Comparison of ENCODE assay signal across 9 mouse cellular contexts in the genomic region with DNA sequence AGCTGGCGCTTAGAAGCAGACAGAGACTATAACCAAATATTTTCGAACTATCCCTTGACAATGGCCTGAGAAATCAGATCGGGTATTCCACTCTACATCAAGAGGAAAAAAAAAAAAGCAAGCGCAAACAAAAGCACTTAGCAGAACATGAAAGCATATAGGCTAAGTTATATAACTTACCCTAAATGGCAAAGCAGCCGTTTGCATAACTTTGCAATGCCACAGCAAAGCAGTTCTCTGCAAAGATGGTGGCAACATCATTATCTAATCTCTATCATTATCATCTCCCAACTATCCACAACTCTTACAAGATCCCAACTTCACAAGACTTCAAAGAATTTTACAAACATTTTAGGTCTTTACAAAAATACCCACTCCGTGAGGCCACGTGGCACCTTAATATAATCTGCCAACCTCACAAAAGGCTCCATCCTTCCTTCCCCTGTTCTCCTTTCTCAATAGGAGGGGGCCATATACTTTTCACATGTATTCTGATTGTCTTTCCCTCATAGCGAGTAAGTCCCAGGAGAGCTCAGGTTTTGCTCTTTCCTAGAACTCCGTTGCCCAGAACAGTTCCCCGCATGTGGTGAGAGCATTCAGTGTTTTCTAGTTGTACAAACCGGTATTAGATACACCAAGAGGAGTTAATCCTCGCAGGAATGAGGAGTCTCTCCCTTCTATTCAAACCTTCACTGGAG. TPM values are rescaled to one million over a fixed set of nuclear protein-coding genes. Genes with fewer than 3 reads are reported as not detected.
A peak's percentile ranks its signal among the peaks of the same experiment; 100 is the strongest.
DNase-seq lines count a peak whose midpoint lies in the region; ATAC-seq lines count a peak whose summit lies in the region.
"Had no signal": no experiment of that assay in that cellular context is flagged by ENCODE, and none has a peak within 500 bp of the region (broad histone marks: within the 10 kb centered on the region; RNA-seq: fewer than 3 reads in every experiment).

No protein-coding gene starts in this region.

- H3K9ac ChIP-seq in embryonic facial prominence, embryonic 12.5 days = no peak overlapping the region
- H3K9ac ChIP-seq in forebrain, embryonic 16.5 days (replicated peaks; ENCODE audit: low read depth, low read length) = no peak overlapping the region
- peak overlapping the region; percentile 21; the same call in 1 of the 2 replicates for H3K9ac ChIP-seq in midbrain, embryonic 16.5 days (ENCODE audit: low read depth, low read length)

- H3K4me3 ChIP-seq in embryonic facial prominence, embryonic 12.5 days = no peak overlapping the region
- H3K4me3 ChIP-seq in embryonic facial prominence, embryonic 10.5 days = no peak overlapping the region
- H3K4me3 ChIP-seq in forebrain, embryonic 16.5 days (replicated peaks; ENCODE audit: low read length) = peak overlapping the region; percentile 13; the same call in 1 of the 2 replicates
- H3K4me3 ChIP-seq in midbrain, embryonic 16.5 days (ENCODE audit: low read depth, low read length) = peak overlapping the region; percentile 82

- peaks cover 29% of the 10 kb centered on the region for H3K27me3 ChIP-seq in embryonic facial prominence, embryonic 12.5 days
- peaks cover 38% of the 10 kb centered on the region for H3K27me3 ChIP-seq in embryonic facial prominence, embryonic 10.5 days (replicated peaks; ENCODE audit: low read depth, poor library complexity, severe bottlenecking)
- no peaks in the 10 kb centered on the region for H3K27me3 ChIP-seq in forebrain, embryonic 16.5 days (replicated peaks; ENCODE audit: control insufficient read depth, insufficient read depth, low read length)
- no peaks in the 10 kb centered on the region for H3K27me3 ChIP-seq in midbrain, embryonic 16.5 days (ENCODE audit: control insufficient read depth, insufficient read depth, low read depth, low read length)

- H3K9me3 ChIP-seq in embryonic facial prominence, embryonic 12.5 days = no peaks in the 10 kb centered on the region
- no peaks in the 10 kb centered on the region for H3K9me3 ChIP-seq in embryonic facial prominence, embryonic 10.5 days
- no peaks in the 10 kb centered on the region for H3K9me3 ChIP-seq in forebrain, embryonic 16.5 days (ENCODE audit: control insufficient read depth, low read length)
- no peaks in the 10 kb centered on the region for H3K9me3 ChIP-seq in midbrain, embryonic 16.5 days (replicated peaks; ENCODE audit: control insufficient read depth, low read length, poor library complexity, severe bottlenecking)

- peaks cover 12% of the 10 kb centered on the region for H3K4me1 ChIP-seq in embryonic facial prominence, embryonic 12.5 days
- H3K4me1 ChIP-seq in embryonic facial prominence, embryonic 10.5 days = peaks cover 21% of the 10 kb centered on the region
- peaks cover 17% of the 10 kb centered on the region for H3K4me1 ChIP-seq in forebrain, embryonic 16.5 days (replicated peaks; ENCODE audit: control insufficient read depth, insufficient read depth, low read length)
- H3K4me1 ChIP-seq in midbrain, embryonic 16.5 days (ENCODE audit: control insufficient read depth, insufficient read depth, low read length) = peaks cover 17% of the 10 kb centered on the region

- ATAC-seq in embryonic facial prominence, embryonic 12.5 days (ENCODE audit: insufficient number of reproducible peaks, insufficient read depth, low FRiP score, low TSS enrichment) = no peak
- no peak for ATAC-seq in forebrain, embryonic 16.5 days
- no peak for ATAC-seq in midbrain, embryonic 16.5 days

- H3K4me2 ChIP-seq in embryonic facial prominence, embryonic 12.5 days (replicated peaks) = peak overlapping the region; percentile 95; the same call in 1 of the 2 replicates
- peak overlapping the region; percentile 95 for H3K4me2 ChIP-seq in forebrain, embryonic 16.5 days (ENCODE audit: low read length)
- H3K4me2 ChIP-seq in midbrain, embryonic 16.5 days (ENCODE audit: low read length) = peak overlapping the region; percentile 60

- WGBS in embryonic facial prominence, embryonic 12.5 days = 58% methylated on average over 12 of the region's 12 CpGs
- WGBS in embryonic facial prominence, embryonic 10.5 days = 61% methylated on average over 12 of the region's 12 CpGs
- 51% methylated on average over 12 of the region's 12 CpGs for WGBS in forebrain, embryonic 16.5 days
- WGBS in midbrain, embryonic 16.5 days = 42% methylated on average over 12 of the region's 12 CpGs

- no peaks in the 10 kb centered on the region for H3K36me3 ChIP-seq in embryonic facial prominence, embryonic 12.5 days
- H3K36me3 ChIP-seq in embryonic facial prominence, embryonic 10.5 days (replicated peaks) = no peaks in the 10 kb centered on the region
- H3K36me3 ChIP-seq in forebrain, embryonic 16.5 days (ENCODE audit: control insufficient read depth, insufficient read depth) = no peaks in the 10 kb centered on the region
- no peaks in the 10 kb centered on the region for H3K36me3 ChIP-seq in midbrain, embryonic 16.5 days (ENCODE audit: control insufficient read depth, insufficient read depth, low read length)

- H3K27ac ChIP-seq in embryonic facial prominence, embryonic 12.5 days = no peak overlapping the region
- no peak overlapping the region for H3K27ac ChIP-seq in embryonic facial prominence, embryonic 10.5 days (replicated peaks)
- no peak overlapping the region for H3K27ac ChIP-seq in forebrain, embryonic 16.5 days (ENCODE audit: low read length)
- no peak overlapping the region for H3K27ac ChIP-seq in midbrain, embryonic 16.5 days (ENCODE audit: low read length)

- no peak for DNase-seq in embryonic facial prominence, embryonic 10.5 days (ENCODE audit: low spot score)
- DNase-seq in kidney, adult 18-20 months = peak; percentile 32
- DNase-seq in kidney, adult 9 months = no peak
- DNase-seq in right cerebral cortex, postnatal 10 days (ENCODE audit: low spot score in 2 of 2) = no peak
- DNase-seq in ovary, postnatal 10 days (ENCODE audit: low spot score) = no peak
- DNase-seq: spleen, adult 18-20 months had no signal

RNA-seq across cellular contexts. Expression of gene Prkaa2, which starts 1.6 kb away (rescaled TPM):
- polyA plus RNA-seq in embryonic facial prominence, embryonic 12.5 days (2016; fragmentation: Nextera tagmentation; extraction: Ambion mirVana) = 1.5 and 1.8 TPM in 2 replicates
- 1.1 and 1.3 TPM in 2 replicates for polyA plus RNA-seq in embryonic facial prominence, embryonic 10.5 days (2016; fragmentation: Nextera tagmentation; extraction: Ambion mirVana)
- polyA plus RNA-seq in forebrain, embryonic 16.5 days (2015; fragmentation: Nextera tagmentation; extraction: Ambion mirVana) = 14.0 and 14.4 TPM in 2 replicates
- 17.7 and 18.6 TPM in 2 replicates for polyA plus RNA-seq in midbrain, embryonic 16.5 days (2015; fragmentation: Nextera tagmentation; extraction: Ambion mirVana)

RNA-seq across cellular contexts. Expression of gene Plpp3, which starts 49.1 kb away (rescaled TPM):
- 115 TPM in 2 replicates for polyA plus RNA-seq in embryonic facial prominence, embryonic 12.5 days (2016; fragmentation: Nextera tagmentation; extraction: Ambion mirVana)
- polyA plus RNA-seq in embryonic facial prominence, embryonic 10.5 days (2016; fragmentation: Nextera tagmentation; extraction: Ambion mirVana) = 67.6 and 77.1 TPM in 2 replicates
- 67.7 and 76.8 TPM in 2 replicates for polyA plus RNA-seq in forebrain, embryonic 16.5 days (2015; fragmentation: Nextera tagmentation; extraction: Ambion mirVana)
- polyA plus RNA-seq in midbrain, embryonic 16.5 days (2015; fragmentation: Nextera tagmentation; extraction: Ambion mirVana) = 71.7 and 102 TPM in 2 replicates

Comparison
In these comparisons a context has a peak if more than half of its experiments do, and no peak if none do; other contexts are left out.
1. H3K4me3 ChIP-seq: peak in forebrain, embryonic 16.5 days (single experiment) and midbrain, embryonic 16.5 days (single experiment); none in embryonic facial prominence, embryonic 12.5 days (single experiment) and embryonic facial prominence, embryonic 10.5 days (single experiment).
2. Peak in every context shown above with its lines, with median percentiles within 50 percentile points of each other: H3K4me2 ChIP-seq.